8 mouse cellular contexts compared by ENCODE assay signal in genomic region chr6:71830690-71831580, GRCm38 (mm10). TPM values are rescaled to one million over a fixed set of nuclear protein-coding genes. Genes with fewer than 3 reads are reported as not detected.
DNase-seq lines count a peak whose midpoint lies in the region; ATAC-seq lines count a peak whose summit lies in the region.

Gene Immt (plus strand): TSS chr6:71831331.

- peak; percentile 93 for DNase-seq in T-cell, adult 2 months (ENCODE audit: low spot score)
- DNase-seq in cerebellum, postnatal 36 days, result peak; percentile 95 to 98
- DNase-seq in frontal cortex, postnatal 36 days (ENCODE audit: low spot score in 2 of 2), result peak; percentile 96 to 97
- DNase-seq in left cerebral cortex, adult 11 months (ENCODE audit: low spot score), result peak; percentile 95
- peak; percentile 97 to 99 for DNase-seq in lung, postnatal 4 days
- DNase-seq in retina, postnatal 7 days (ENCODE audit: low read depth, low spot score), result peak; percentile 95
- peak; percentile 93 for DNase-seq in urinary bladder, adult 2 months (ENCODE audit: low spot score)

- under 1% methylated on average over 64 of the region's 64 CpGs for WGBS in hindbrain, embryonic 15.5 days

- H3K9me3 ChIP-seq in hindbrain, embryonic 15.5 days, result no peaks in the 10 kb centered on the region

- peak within 1 kb of the TSS; percentile 77 for H3K4me3 ChIP-seq in hindbrain, embryonic 15.5 days

- peak within 1 kb of the TSS; percentile 94 for H3K27ac ChIP-seq in hindbrain, embryonic 15.5 days (replicated peaks)

- H3K36me3 ChIP-seq in hindbrain, embryonic 15.5 days, result peaks cover 16% of the 10 kb centered on the region; the same call in 1 of the 2 replicates

- H3K4me1 ChIP-seq in hindbrain, embryonic 15.5 days (replicated peaks), result peaks cover 19% of the 10 kb centered on the region

- peak within 1 kb of the TSS; percentile 83 for H3K4me2 ChIP-seq in hindbrain, embryonic 15.5 days

- peak within 1 kb of the TSS; percentile 85 for H3K9ac ChIP-seq in hindbrain, embryonic 15.5 days

- ATAC-seq in hindbrain, embryonic 15.5 days (ENCODE audit: low FRiP score, low read depth), result peak; percentile 99

- 0 out of 2 replicates have a peak, but pooled peaks cover 5% of the 10 kb centered on the region for H3K27me3 ChIP-seq in hindbrain, embryonic 15.5 days

RNA-seq across cellular contexts. Expression of gene Immt, which starts in this region (rescaled TPM):
- polyA plus RNA-seq in hindbrain, embryonic 15.5 days (2015; fragmentation: Nextera tagmentation; extraction: Ambion mirVana), result 154 and 160 TPM in 2 replicates
- polyA plus RNA-seq in urinary bladder, adult 2 months (2012; rRNA removed), result 56.0 and 74.3 TPM in 2 replicates

Comparison
In these comparisons a context has a peak if more than half of its experiments do, and no peak if none do; other contexts are left out.
1. Peak in every context shown above with its lines: DNase-seq, ATAC-seq, H3K4me3 ChIP-seq and H3K27ac ChIP-seq.